Comparison of ENCODE assay signal across 17 mouse cellular contexts in the genomic region with DNA sequence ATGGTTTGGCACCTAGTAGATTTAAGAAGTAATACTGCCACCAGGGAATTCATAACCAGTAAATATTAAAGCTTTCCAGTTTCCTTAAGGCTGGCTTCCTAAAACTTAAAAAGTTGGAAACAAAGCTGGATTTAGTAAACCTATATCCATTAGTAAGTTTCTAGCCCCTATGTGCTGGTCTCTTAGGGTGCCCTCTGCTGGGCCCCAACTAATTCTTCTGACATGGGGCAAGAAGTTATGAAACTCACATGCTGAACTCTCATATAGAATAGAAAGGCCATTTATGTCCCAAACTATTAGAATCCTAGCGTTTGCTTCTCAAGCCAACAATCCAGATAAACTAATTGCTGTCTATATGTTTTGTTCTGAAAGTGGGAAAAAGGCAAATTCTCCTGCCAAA.
DNase-seq lines count a peak whose midpoint lies in the region; ATAC-seq and TF ChIP-seq lines count a peak whose summit lies in the region.
"Had no signal": no experiment of that assay in that cellular context is flagged by ENCODE, and none has a peak within 500 bp of the region (broad histone marks: within the 10 kb centered on the region; RNA-seq: fewer than 3 reads in every experiment).

No protein-coding gene starts in this region.

- no peaks in the 10 kb centered on the region for H3K9me3 ChIP-seq in lung, postnatal 0 days (ENCODE audit: low read length)
- H3K9me3 ChIP-seq in midbrain, postnatal 0 days (ENCODE audit: low read length) = no peaks in the 10 kb centered on the region
- H3K9me3 ChIP-seq: forebrain, embryonic 12.5 days; hindbrain, embryonic 10.5 days; limb, embryonic 12.5 days; midbrain, embryonic 15.5 days had no signal

- H3K36me3 ChIP-seq in lung, postnatal 0 days (ENCODE audit: insufficient read depth, low read length) = no peaks in the 10 kb centered on the region
- no peaks in the 10 kb centered on the region for H3K36me3 ChIP-seq in splenic B cell, adult 2 months (ENCODE audit: control insufficient read depth, insufficient read depth, low read length, poor library complexity, severe bottlenecking)
- no peaks in the 10 kb centered on the region for H3K36me3 ChIP-seq in midbrain, postnatal 0 days (ENCODE audit: insufficient read depth, low read length)
- H3K36me3 ChIP-seq: forebrain, embryonic 12.5 days; hindbrain, embryonic 10.5 days; limb, embryonic 12.5 days; midbrain, embryonic 15.5 days had no signal

- no peaks in the 10 kb centered on the region for H3K27me3 ChIP-seq in lung, postnatal 0 days (replicated peaks; ENCODE audit: insufficient read depth, low read length)
- H3K27me3 ChIP-seq in Patski = no peaks in the 10 kb centered on the region
- no peaks in the 10 kb centered on the region for H3K27me3 ChIP-seq in splenic B cell, adult 2 months (ENCODE audit: control insufficient read depth, insufficient read depth, low read length, poor library complexity, severe bottlenecking)
- H3K27me3 ChIP-seq in midbrain, postnatal 0 days (ENCODE audit: insufficient read depth, low read length) = no peaks in the 10 kb centered on the region
- H3K27me3 ChIP-seq: forebrain, embryonic 12.5 days; limb, embryonic 12.5 days; midbrain, embryonic 15.5 days had no signal

- ATAC-seq in lung, postnatal 0 days = no peak
- no peak for ATAC-seq in Patski
- ATAC-seq in midbrain, postnatal 0 days (ENCODE audit: low FRiP score) = no peak
- ATAC-seq: activated CD4-positive, CD25-positive, alpha-beta regulatory T cell, adult 4 months; midbrain, embryonic 15.5 days had no signal

- POLR2A ChIA-PET in Patski (lab: Charles Lee) = interaction anchor here (0.7 kb wide), 1 partner anchor 138 kb away, joined by 3 read pairs; no protein-coding TSS in a partner anchor

- no peak for TF ChIP-seq EP300 in lung, postnatal 0 days (IDR thresholded peaks at IDR 0.05)

- peak; percentile 17 to 22 for DNase-seq in heart, adult 18-20 months
- DNase-seq in heart, adult 11 months = no peak
- DNase-seq in lung, postnatal 25 days (ENCODE audit: low spot score) = peak; percentile 18
- DNase-seq in lung, postnatal 0 days (ENCODE audit: low spot score) = no peak
- no peak for DNase-seq in Patski (ENCODE audit: low read depth, low spot score)
- peak; percentile 41 for DNase-seq in splenic B cell, adult 2 months (ENCODE audit: low read depth, low spot score)
- no peak for DNase-seq in midbrain, postnatal 0 days (ENCODE audit: low spot score)
- DNase-seq: cerebellum, adult 18-20 months; cerebellum, postnatal 36 days; thymus, postnatal 14 days had no signal

- 64% methylated on average over 1 of the region's 1 CpGs for WGBS in lung, postnatal 0 days
- 83% methylated on average over 1 of the region's 1 CpGs for WGBS in midbrain, postnatal 0 days

- H3K4me2 ChIP-seq in lung, postnatal 0 days (replicated peaks; ENCODE audit: low read depth, low read length) = no peak overlapping the region
- no peak overlapping the region for H3K4me2 ChIP-seq in midbrain, postnatal 0 days (ENCODE audit: low read depth, low read length, poor library complexity, severe bottlenecking)
- H3K4me2 ChIP-seq: forebrain, embryonic 12.5 days; limb, embryonic 12.5 days; midbrain, embryonic 15.5 days had no signal

- no peaks in the 10 kb centered on the region for H3K4me1 ChIP-seq in lung, postnatal 0 days (ENCODE audit: insufficient read depth, low read depth, low read length)
- no peaks in the 10 kb centered on the region for H3K4me1 ChIP-seq in midbrain, postnatal 0 days (ENCODE audit: insufficient read depth, low read length)
- H3K4me1 ChIP-seq: forebrain, embryonic 12.5 days; hindbrain, embryonic 10.5 days; limb, embryonic 12.5 days; midbrain, embryonic 15.5 days had no signal

- H3K9ac ChIP-seq in lung, postnatal 0 days (replicated peaks; ENCODE audit: low read depth) = no peak overlapping the region
- H3K9ac ChIP-seq in midbrain, postnatal 0 days (replicated peaks; ENCODE audit: low read length, poor library complexity, severe bottlenecking) = no peak overlapping the region
- H3K9ac ChIP-seq: forebrain, embryonic 12.5 days; limb, embryonic 12.5 days; liver, embryonic 14.5 days; midbrain, embryonic 15.5 days had no signal

- TF ChIP-seq CTCF in lung, postnatal 0 days (IDR thresholded peaks at IDR 0.05) = no peak
- TF ChIP-seq CTCF in Patski (IDR thresholded peaks at IDR 0.05) = peak; percentile 34
- no peak for TF ChIP-seq CTCF in midbrain, postnatal 0 days (IDR thresholded peaks at IDR 0.05)

- H3K4me3 ChIP-seq in lung, postnatal 0 days (ENCODE audit: low read depth, low read length) = no peak overlapping the region
- H3K4me3 ChIP-seq in midbrain, postnatal 0 days (ENCODE audit: low read depth, low read length) = no peak overlapping the region
- H3K4me3 ChIP-seq: forebrain, embryonic 12.5 days; hindbrain, embryonic 10.5 days; limb, embryonic 12.5 days; midbrain, embryonic 15.5 days had no signal

- in situ Hi-C loops in Patski (cut with MboI; ENCODE audit: low pct_unique_long_range_greater_than_20kb) = loop anchor here (5.0 kb wide), 1 partner anchor 140 kb away; a partner anchor contains a TSS

- CTCF ChIA-PET in Patski (lab: Charles Lee) = interaction anchor here (0.8 to 1.2 kb wide), 2 partner anchors 129 to 137 kb away, joined by 3 to 4 read pairs; no protein-coding TSS in a partner anchor

- H3K27ac ChIP-seq in lung, postnatal 0 days (ENCODE audit: low read length) = no peak overlapping the region
- H3K27ac ChIP-seq in midbrain, postnatal 0 days (ENCODE audit: low read depth, low read length) = no peak overlapping the region
- H3K27ac ChIP-seq: forebrain, embryonic 12.5 days; hindbrain, embryonic 10.5 days; limb, embryonic 12.5 days; liver, embryonic 14.5 days; macrophage; midbrain, embryonic 15.5 days had no signal

Comparison
In these comparisons a context has a peak if more than half of its experiments do, and no peak if none do; other contexts are left out.
1. DNase-seq: peak in heart, adult 18-20 months (2 of 2), lung, postnatal 25 days (single experiment) and splenic B cell, adult 2 months (single experiment); none in heart, adult 11 months (single experiment), lung, postnatal 0 days (single experiment), Patski (single experiment) and midbrain, postnatal 0 days (single experiment).